Mouse (Mus musculus) intestine, embryonic 14.5 days (tissue): Measurements from ENCODE around the gene Katnbl1. TPM values are rescaled to one million over a fixed set of nuclear protein-coding genes. Genes with fewer than 3 reads are reported as not detected.
"Not testable (repeated sequence)": the region's sequence is repeated elsewhere in the genome, so short reads cannot be mapped to it uniquely, and the experiment has no call there.

Source experiments
- ATAC-seq: fragments of 200-750 bp; cut with Nextera tagmentation; replicated peaks from 2 replicates; pipeline ENCODE4 v1.8.0; 2017; ENCODE audit warnings: low read depth, moderate number of reproducible peaks, moderate TSS enrichment, moderate library complexity; ENCODE audit not compliant: low FRiP score, low TSS enrichment
- DNase-seq: peaks from one replicate; pipeline ENCODE4 v3.0.0-alpha.2; 2018; ENCODE audit warnings: low spot score
- H3K27ac ChIP-seq: fragments of 300-500 bp; sonication (generic); 2 replicates; pipeline ENCODE4 v1.5.1; 2014; ENCODE audit warnings: low read depth, mild to moderate bottlenecking, control low read depth
- H3K27me3 ChIP-seq: fragments of 300-500 bp; sonication (generic); replicated peaks from 2 replicates; pipeline ENCODE4 v1.6.1; 2014; ENCODE audit warnings: low read length, control low read depth; ENCODE audit not compliant: control insufficient read depth, insufficient read depth
- H3K36me3 ChIP-seq: fragments of 300-500 bp; sonication (generic); 2 replicates; pipeline ENCODE4 v1.6.1; 2014; ENCODE audit warnings: low read length, control low read depth; ENCODE audit not compliant: control insufficient read depth, insufficient read depth
- H3K4me1 ChIP-seq: fragments of 300-500 bp; sonication (generic); replicated peaks from 2 replicates; pipeline ENCODE4 v1.6.1; 2014; ENCODE audit warnings: low read length, control low read depth, mixed read lengths; ENCODE audit not compliant: control insufficient read depth, insufficient read depth
- H3K4me2 ChIP-seq: fragments of 300-500 bp; sonication (generic); 2 replicates; pipeline ENCODE4 v1.6.1; 2014; ENCODE audit warnings: low read length
- H3K4me3 ChIP-seq: fragments of 300-500 bp; sonication (generic); 2 replicates; pipeline ENCODE4 v1.5.1; 2014; ENCODE audit warnings: low read depth, low read length, control low read depth, mixed read lengths
- H3K9ac ChIP-seq: fragments of 300-500 bp; sonication (generic); 2 replicates; pipeline ENCODE4 v1.6.1; 2014; ENCODE audit warnings: mild to moderate bottlenecking, low read length
- H3K9me3 ChIP-seq: fragments of 300-500 bp; sonication (generic); 2 replicates; pipeline ENCODE4 v1.6.1; 2016; ENCODE audit warnings: low read length, control low read depth; ENCODE audit not compliant: control insufficient read depth
- WGBS: fragments of 180-500 bp; shearing (Covaris S2); extraction: QIAGEN DNeasy Blood & Tissue Kit; methylation state at CpG from one replicate; pipeline ENCODE4 v1.1.7; 2014; 5-methylcytosine and 5-hydroxymethylcytosine counted together
- polyA plus RNA-seq: library from polyadenylated mRNA; unstranded; fragments of >200 nt; fragmentation: Nextera tagmentation; extraction: Ambion mirVana; gene quantifications from 2 replicates; pipeline ENCODE4 v1.2.1, GENCODE M21; 2014

Gene Katnbl1
- polyA plus RNA-seq, 1 experiment from 2014 or later: 41.3 TPM

- DNase-seq (no peak), ATAC-seq (no peak)
- Histone ChIP-seq H3K4me1 (no peaks in the 10 kb centered on the region), H3K27me3 (no peaks in the 10 kb centered on the region), H3K9ac (no peak overlapping the region), H3K4me2 (no peak overlapping the region), H3K27ac (no peak overlapping the region), H3K36me3 (no peaks in the 10 kb centered on the region), H3K4me3 (no peak overlapping the region), H3K9me3 (no peaks in the 10 kb centered on the region)
- 86% methylated on average over 4 of the region's 4 CpGs for WGBS
These were observed 50.7 kb downstream of the Katnbl1 start for GRCm38 (mm10) chr2:112429665-112430064.

- Histone ChIP-seq H3K27ac (no peak overlapping the region), H3K36me3 (no peaks in the 10 kb centered on the region), H3K4me3 (no peak overlapping the region), H3K9ac (no peak overlapping the region), H3K27me3 (no peaks in the 10 kb centered on the region), H3K4me2 (no peak overlapping the region), H3K4me1 (no peaks in the 10 kb centered on the region), H3K9me3 (no peaks in the 10 kb centered on the region)
- DNase-seq (no peak), ATAC-seq (no peak)
- WGBS: 58% methylated on average over 5 of the region's 5 CpGs
These were observed 51.4 kb downstream of the Katnbl1 start for GRCm38 (mm10) chr2:112430403-112430802.

- Histone ChIP-seq H3K4me1 (no peaks in the 10 kb centered on the region), H3K4me2 (no peak overlapping the region), H3K27me3 (no peaks in the 10 kb centered on the region), H3K36me3 (no peaks in the 10 kb centered on the region), H3K27ac (no peak overlapping the region), H3K9me3 (no peaks in the 10 kb centered on the region), H3K4me3 (no peak overlapping the region), H3K9ac (no peak overlapping the region)
- WGBS: 92% methylated on average over 2 of the region's 2 CpGs
- no peak for ATAC-seq
- DNase-seq: no peak
These were observed 53.5 kb downstream of the Katnbl1 start for GRCm38 (mm10) chr2:112432523-112432922.

GRCm38 (mm10) chr2:112433359-112433758, 54.3 kb downstream of the Katnbl1 start:
- no peaks in the 10 kb centered on the region for H3K27me3 ChIP-seq
- 54% methylated on average over 2 of the region's 2 CpGs for WGBS
- no peak overlapping the region for H3K27ac ChIP-seq
- H3K4me2 ChIP-seq: no peak overlapping the region
- ATAC-seq (no peak), DNase-seq (no peak)
- no peak overlapping the region for H3K4me3 ChIP-seq
- no peaks in the 10 kb centered on the region for H3K4me1 ChIP-seq
- H3K9ac ChIP-seq: no peak overlapping the region
- no peaks in the 10 kb centered on the region for H3K36me3 ChIP-seq
- no peaks in the 10 kb centered on the region for H3K9me3 ChIP-seq

- Histone ChIP-seq H3K27ac (no peak overlapping the region), H3K9ac (no peak overlapping the region), H3K4me3 (no peak overlapping the region), H3K9me3 (no peaks in the 10 kb centered on the region), H3K27me3 (no peaks in the 10 kb centered on the region), H3K4me2 (no peak overlapping the region), H3K4me1 (no peaks in the 10 kb centered on the region), H3K36me3 (no peaks in the 10 kb centered on the region)
- WGBS: 75% methylated on average over 4 of the region's 4 CpGs
- DNase-seq (no peak), ATAC-seq (no peak)
These were observed 57.3 kb downstream of the Katnbl1 start for GRCm38 (mm10) chr2:112436292-112436691.

- Histone ChIP-seq H3K36me3 (no peaks in the 10 kb centered on the region), H3K4me2 (no peak overlapping the region), H3K27ac (no peak overlapping the region), H3K4me3 (no peak overlapping the region), H3K9me3 (no peaks in the 10 kb centered on the region), H3K27me3 (no peaks in the 10 kb centered on the region), H3K9ac (no peak overlapping the region), H3K4me1 (no peaks in the 10 kb centered on the region)
- DNase-seq (no peak), ATAC-seq (no peak)
- 89% methylated on average over 2 of the region's 2 CpGs for WGBS
These were observed 58.6 kb downstream of the Katnbl1 start for GRCm38 (mm10) chr2:112437589-112437988.

GRCm38 (mm10) chr2:112443491-112443890, 64.5 kb downstream of the Katnbl1 start:
- WGBS: 61% methylated on average over 2 of the region's 2 CpGs
- H3K27ac ChIP-seq: no peak overlapping the region

GRCm38 (mm10) chr2:112445511-112445910, 66.5 kb downstream of the Katnbl1 start:
- no peaks in the 10 kb centered on the region for H3K9me3 ChIP-seq
- no peak for DNase-seq
- ATAC-seq: no peak

More at GRCm38 (mm10) chr2:112443491-112443890, 64.5 kb downstream of the Katnbl1 start:
- Histone ChIP-seq H3K9me3 (no peaks in the 10 kb centered on the region), H3K9ac (no peak overlapping the region), H3K4me3 (no peak overlapping the region), H3K4me2 (no peak overlapping the region), H3K27me3 (no peaks in the 10 kb centered on the region), H3K4me1 (no peaks in the 10 kb centered on the region), H3K36me3 (no peaks in the 10 kb centered on the region)
- ATAC-seq: no peak
- no peak for DNase-seq

GRCm38 (mm10) chr2:112448046-112448445, 69.0 kb downstream of the Katnbl1 start:
- H3K9me3 ChIP-seq, H3K9ac ChIP-seq, H3K27ac ChIP-seq, DNase-seq, H3K4me3 ChIP-seq, H3K36me3 ChIP-seq, H3K27me3 ChIP-seq, ATAC-seq, H3K4me1 ChIP-seq, H3K4me2 ChIP-seq: not testable (repeated sequence)
- 68% methylated on average over 4 of the region's 4 CpGs for WGBS

More at GRCm38 (mm10) chr2:112445511-112445910, 66.5 kb downstream of the Katnbl1 start:
- Histone ChIP-seq H3K9ac (no peak overlapping the region), H3K36me3 (no peaks in the 10 kb centered on the region), H3K27ac (no peak overlapping the region), H3K4me3 (no peak overlapping the region), H3K27me3 (no peaks in the 10 kb centered on the region), H3K4me2 (no peak overlapping the region), H3K4me1 (no peaks in the 10 kb centered on the region)
